In genomic region chr7:144964316-144964715, GRCm38 (mm10) we compare ENCODE assay signal across 19 mouse cellular contexts.
"Had no signal": no experiment of that assay in that cellular context is flagged by ENCODE, and none has a peak within 500 bp of the region (broad histone marks: within the 10 kb centered on the region; RNA-seq: fewer than 3 reads in every experiment).

No protein-coding gene starts in this region.

- H3K4me3 ChIP-seq: kidney, embryonic 15.5 days; left cerebral cortex, adult 2 months; limb, embryonic 12.5 days; limb, embryonic 15.5 days; liver, embryonic 12.5 days; liver, embryonic 15.5 days; lung, embryonic 15.5 days; megakaryocyte, embryonic 14.5 days; midbrain, embryonic 10.5 days; midbrain, embryonic 13.5 days had no signal

- H3K27ac ChIP-seq: kidney, embryonic 15.5 days; left cerebral cortex, adult 2 months; limb, embryonic 12.5 days; limb, embryonic 15.5 days; liver, embryonic 12.5 days; liver, embryonic 15.5 days; lung, embryonic 15.5 days; midbrain, embryonic 10.5 days; midbrain, embryonic 13.5 days had no signal

- ATAC-seq: intestine, postnatal 0 days; liver, embryonic 12.5 days; midbrain, embryonic 13.5 days; midbrain, embryonic 16.5 days had no signal

- H3K9me3 ChIP-seq: kidney, embryonic 15.5 days; limb, embryonic 12.5 days; limb, embryonic 15.5 days; liver, embryonic 12.5 days; liver, embryonic 15.5 days; lung, embryonic 15.5 days; midbrain, embryonic 10.5 days; midbrain, embryonic 13.5 days had no signal

- H3K4me2 ChIP-seq: kidney, embryonic 15.5 days; limb, embryonic 12.5 days; limb, embryonic 15.5 days; liver, embryonic 12.5 days; liver, embryonic 15.5 days; lung, embryonic 15.5 days; midbrain, embryonic 13.5 days had no signal

- DNase-seq: kidney, adult 8-10 months; kidney, postnatal 10 days; kidney, postnatal 36 days; layer of hippocampus, postnatal 36 days; left cerebral cortex, postnatal 4 days; lung, postnatal 14 days; thymus, postnatal 36 days had no signal

- H3K4me1 ChIP-seq: kidney, embryonic 15.5 days; limb, embryonic 15.5 days; liver, embryonic 12.5 days; liver, embryonic 15.5 days; lung, embryonic 15.5 days; midbrain, embryonic 10.5 days; midbrain, embryonic 13.5 days had no signal

- H3K9ac ChIP-seq: kidney, embryonic 15.5 days; limb, embryonic 12.5 days; limb, embryonic 15.5 days; liver, embryonic 12.5 days; liver, embryonic 15.5 days; lung, embryonic 15.5 days; midbrain, embryonic 13.5 days had no signal

- H3K36me3 ChIP-seq: kidney, embryonic 15.5 days; limb, embryonic 12.5 days; limb, embryonic 15.5 days; liver, embryonic 12.5 days; liver, embryonic 15.5 days; lung, embryonic 15.5 days; midbrain, embryonic 10.5 days; midbrain, embryonic 13.5 days had no signal

- H3K27me3 ChIP-seq: kidney, embryonic 15.5 days; limb, embryonic 12.5 days; limb, embryonic 15.5 days; liver, embryonic 12.5 days; liver, embryonic 15.5 days; lung, embryonic 15.5 days; midbrain, embryonic 13.5 days had no signal
